Mouse (Mus musculus) c-Kit-negative CD71-positive TER-119-positive erythroid progenitor cells, embryonic 14.5 days (primary cell): Measurements from ENCODE around the gene Tex48.

Source experiments
- DNase-seq: peaks from one replicate; pipeline ENCODE4 v3.0.0-alpha.2; 2013; ENCODE audit warnings: low read depth, low spot score

Tex48 gene

DNA sequence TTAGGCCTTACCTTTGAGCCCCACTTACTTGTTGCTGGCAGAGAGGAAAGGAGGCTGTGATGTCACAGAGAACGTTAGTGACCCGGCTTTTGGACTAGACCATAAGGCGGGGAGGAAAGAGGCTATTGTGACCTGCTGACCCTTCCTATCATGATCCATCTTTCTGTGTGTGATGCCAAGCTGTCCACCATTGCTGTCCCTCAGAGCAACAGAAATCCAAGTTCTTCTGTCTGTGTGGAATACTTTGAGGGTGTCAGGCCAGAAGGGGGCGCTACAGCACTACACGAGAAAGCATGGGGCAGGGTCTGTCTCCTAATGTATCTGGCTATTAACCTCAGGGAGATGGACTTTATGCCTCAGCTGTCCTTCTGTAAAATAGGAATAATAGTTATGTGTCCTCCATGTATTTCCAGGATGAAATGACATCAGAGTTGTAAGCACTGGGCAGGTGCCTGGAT is at the start of gene Tex48:
Tex48 (minus strand) TSS at position 51 of the 458 bp plus-strand sequence.
- no peak for DNase-seq

DNA sequence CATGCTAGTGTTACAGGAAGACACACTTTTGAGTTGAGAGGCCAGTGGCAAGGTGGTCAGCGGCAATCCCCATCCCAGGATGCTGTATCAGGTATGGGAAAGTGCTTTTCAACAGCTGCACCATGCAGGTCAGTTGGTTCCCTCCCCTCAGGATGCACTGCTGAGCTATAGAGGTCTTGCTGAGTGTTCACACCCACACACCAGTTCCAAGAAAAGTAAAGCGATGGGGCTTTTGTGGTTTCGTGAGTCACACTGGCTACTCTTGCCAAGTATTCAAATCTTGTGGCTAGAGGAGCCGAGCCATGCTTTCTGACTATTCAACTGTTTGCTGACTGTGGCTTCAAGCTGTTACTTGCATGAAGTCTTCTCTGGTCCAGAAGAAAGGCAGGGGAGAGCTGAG is 46.0 kb upstream of the Tex48 start:
- no peak for DNase-seq

- no peak for DNase-seq
These were observed 43.5 kb upstream of the Tex48 start for GRCm38 (mm10) chr4:63665738-63666137.

- DNase-seq: no peak
These were observed 41.1 kb upstream of the Tex48 start, which contains the start of gene Gm11214 for GRCm38 (mm10) chr4:63663279-63663678. TSS of gene Gm11214 (minus strand) at chr4:63663379.

- DNase-seq: no peak
These were observed 39.6 kb upstream of the Tex48 start for GRCm38 (mm10) chr4:63661857-63662256.

DNA sequence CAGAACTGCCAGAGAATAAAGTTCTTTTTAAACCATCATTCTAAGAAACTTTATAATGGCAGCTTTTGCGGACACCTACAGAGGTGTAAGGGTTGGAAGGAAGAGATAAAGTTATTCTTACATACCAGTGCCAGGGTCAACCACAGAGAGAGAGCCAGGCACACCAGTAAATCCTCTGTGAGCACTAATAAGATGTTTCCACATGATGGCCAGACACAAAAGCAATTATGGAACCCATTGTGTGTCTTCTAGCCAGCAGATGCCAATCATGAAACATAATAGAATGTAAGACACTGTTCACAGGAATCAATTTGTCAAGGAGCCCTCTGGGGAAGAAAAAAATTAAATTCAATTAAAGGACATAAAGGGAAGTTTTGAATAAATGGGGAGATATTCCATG is 39.2 kb upstream of the Tex48 start:
- no peak for DNase-seq

- no peak for DNase-seq
These were observed 37.5 kb upstream of the Tex48 start for GRCm38 (mm10) chr4:63659775-63660174.

DNA sequence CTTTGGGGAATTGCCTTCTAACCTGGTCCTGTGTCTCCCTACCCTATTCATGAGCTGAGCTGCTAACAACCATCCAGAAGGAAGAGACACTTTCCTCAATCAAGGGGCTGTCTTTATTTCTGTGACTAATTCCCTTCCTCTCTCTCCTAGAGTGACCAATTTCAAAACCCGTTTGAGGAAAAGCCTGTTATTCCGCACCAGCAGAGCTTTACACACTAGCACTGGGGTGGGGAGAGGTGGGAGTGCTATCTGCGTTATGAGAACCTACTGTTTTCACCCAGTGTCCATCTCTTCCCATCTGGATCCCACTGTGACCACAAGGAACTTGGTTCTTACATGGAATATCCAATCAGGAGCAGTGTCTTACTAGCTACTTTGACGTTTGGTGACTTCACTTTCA is 36.9 kb upstream of the Tex48 start:
- no peak for DNase-seq

GRCm38 (mm10) chr4:63654381-63654780 is 32.2 kb upstream of the Tex48 start:
- no peak for DNase-seq

GRCm38 (mm10) chr4:63643956-63644726 is 21.9 kb upstream of the Tex48 start:
- no peak for DNase-seq

DNA sequence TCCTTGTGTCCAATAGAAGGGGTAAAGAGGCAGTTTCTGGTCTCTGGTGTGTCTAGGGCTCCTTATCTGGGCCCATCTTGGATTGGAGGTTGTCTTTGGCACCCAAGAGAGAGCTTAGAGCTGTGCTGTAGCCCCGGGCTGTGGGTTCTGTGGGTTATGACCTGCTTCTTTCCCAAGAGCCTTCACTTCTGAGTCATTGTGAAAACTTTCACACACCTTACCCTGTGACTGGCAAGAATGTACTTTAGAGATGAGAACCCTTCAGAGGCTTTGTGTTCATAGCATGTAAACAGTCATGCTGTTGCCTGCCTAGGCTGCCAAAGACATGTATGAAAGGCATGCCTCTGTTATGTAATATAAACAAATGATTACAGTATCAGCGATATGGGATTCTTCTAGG is 17.6 kb upstream of the Tex48 start:
- DNase-seq: no peak

GRCm38 (mm10) chr4:63638603-63639002 is 16.4 kb upstream of the Tex48 start:
- no peak for DNase-seq

- no peak for DNase-seq
These were observed 11.0 kb upstream of the Tex48 start for GRCm38 (mm10) chr4:63633181-63633580.

DNA sequence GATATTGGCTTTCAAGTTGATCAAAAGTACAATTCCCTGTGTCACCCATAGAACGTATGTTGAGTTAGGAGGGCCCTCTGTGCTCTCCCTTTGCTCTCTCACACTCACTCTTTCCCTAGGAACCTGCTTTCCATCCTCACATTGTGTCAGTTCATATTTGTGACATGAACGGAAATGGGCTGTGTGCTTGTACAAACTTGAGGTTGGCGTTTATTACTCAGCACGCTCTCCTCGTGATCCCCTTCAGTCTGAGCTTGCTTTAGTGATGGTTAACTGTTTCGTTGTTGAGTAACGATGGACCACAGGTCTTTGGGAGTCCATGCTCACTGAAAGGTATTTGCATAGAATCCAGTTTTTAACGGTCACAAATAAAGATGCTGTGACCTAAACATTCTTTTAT is 4.9 kb upstream of the Tex48 start:
- DNase-seq: no peak

- no peak for DNase-seq
These were observed 3.4 kb upstream of the Tex48 start for GRCm38 (mm10) chr4:63625563-63626080.

DNA sequence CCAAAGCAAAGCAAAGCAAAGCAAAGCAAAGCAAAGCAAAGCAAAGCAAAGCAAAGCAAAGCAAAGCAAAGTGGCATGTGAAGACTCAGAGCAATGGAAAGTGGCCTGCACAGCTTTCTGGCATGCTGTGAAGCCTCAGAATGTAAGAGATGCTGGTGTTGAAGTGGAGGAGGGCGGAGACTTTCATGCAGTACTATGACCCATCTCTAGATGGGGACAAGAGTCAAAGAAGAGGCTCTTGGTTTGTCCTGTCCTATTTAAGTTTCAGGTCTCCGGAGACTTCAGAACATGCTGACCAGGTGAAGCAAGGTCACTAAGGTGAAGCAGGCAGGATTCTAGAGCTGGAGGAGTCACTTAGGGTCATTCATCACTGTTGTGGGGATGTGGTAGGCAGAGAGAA is 367 bp downstream of the Tex48 start:
- DNase-seq: no peak

GRCm38 (mm10) chr4:63608391-63608790 is 13.8 kb downstream of the Tex48 start:
- DNase-seq: no peak

DNA sequence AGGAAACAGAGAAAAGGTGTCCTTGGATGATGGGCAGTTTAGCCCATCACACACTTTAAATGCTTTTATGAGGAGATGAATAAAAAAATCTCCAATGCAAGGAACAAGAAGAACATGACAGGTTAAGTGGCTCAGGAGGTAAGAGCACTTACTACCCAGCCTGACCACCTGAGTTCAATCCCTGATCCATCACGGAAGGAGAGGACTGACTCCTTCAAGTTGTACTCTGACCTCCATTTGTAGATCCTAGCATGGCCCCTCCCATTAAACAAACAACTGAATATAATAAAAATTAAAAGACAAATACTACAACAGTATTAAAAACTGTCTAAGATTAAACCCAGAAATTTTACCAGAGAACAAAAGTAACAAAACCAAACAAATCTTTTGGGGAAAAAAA is 16.3 kb downstream of the Tex48 start:
- no peak for DNase-seq

- DNase-seq: no peak
These were observed 16.7 kb downstream of the Tex48 start for GRCm38 (mm10) chr4:63605545-63605944.

- no peak for DNase-seq
These were observed 17.3 kb downstream of the Tex48 start, which contains the start of gene Gm11213 for GRCm38 (mm10) chr4:63604945-63605344. TSS of gene Gm11213 (minus strand) at chr4:63605261.

GRCm38 (mm10) chr4:63601263-63601662 is 21.0 kb downstream of the Tex48 start:
- no peak for DNase-seq

DNA sequence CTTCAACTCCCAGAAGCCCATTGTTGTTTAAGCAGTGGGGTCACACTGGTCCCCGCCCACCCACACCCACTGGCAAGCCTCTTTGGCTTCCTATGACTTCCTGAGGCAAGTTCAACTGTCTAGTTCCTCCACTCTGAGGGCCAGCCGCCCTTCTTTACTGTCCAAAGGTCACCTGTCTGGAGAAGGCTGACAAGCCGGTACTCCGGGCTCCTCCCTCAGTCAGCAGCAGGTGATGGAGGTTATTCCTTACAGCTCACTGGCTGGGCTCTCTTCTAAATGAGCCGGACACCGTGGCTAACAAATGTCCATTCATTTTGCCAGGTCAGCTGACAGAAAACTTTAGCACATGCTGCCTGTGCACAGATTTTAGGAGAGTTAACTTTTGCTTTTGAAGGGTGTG is 21.4 kb downstream of the Tex48 start:
- no peak for DNase-seq

DNA sequence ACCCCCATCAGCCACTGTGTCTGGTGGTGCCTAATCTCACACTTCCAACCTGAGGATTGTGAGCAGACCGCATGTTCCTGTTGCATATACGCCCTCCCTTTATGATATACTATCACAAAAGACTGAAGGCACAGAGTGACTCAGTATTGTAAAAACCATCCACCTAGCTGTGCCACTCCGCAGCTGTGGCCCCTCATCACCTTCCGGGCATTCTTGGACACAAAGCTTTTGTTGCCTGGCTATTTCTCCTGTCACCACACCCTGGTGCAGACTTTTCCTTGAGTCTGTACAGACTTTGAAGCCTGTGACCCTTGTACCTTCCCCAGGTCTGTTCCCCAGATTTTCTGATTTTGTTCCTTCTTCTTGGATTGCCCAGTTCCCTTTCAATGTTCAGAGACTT is 26.2 kb downstream of the Tex48 start:
- DNase-seq: no peak
